Mouse (Mus musculus): ENCODE measurements around the gene Rhog.
"Not testable (repeated sequence)": the region's sequence is repeated elsewhere in the genome, so short reads cannot be mapped to it uniquely, and the experiment has no call there.

The Rhog gene

GRCm38 (mm10) chr7:102255954-102256353, at the start of gene Rhog:
Gene Rhog (minus strand): TSS chr7:102256054.
- DNase-seq = no peak

GRCm38 (mm10) chr7:102305596-102305995, 49.7 kb upstream of the Rhog start:
- DNase-seq = no peak

GRCm38 (mm10) chr7:102302471-102302870, 46.6 kb upstream of the Rhog start:
- DNase-seq = no peak

GRCm38 (mm10) chr7:102300761-102301160, 44.9 kb upstream of the Rhog start:
- no peak for DNase-seq

GRCm38 (mm10) chr7:102293234-102293633, 37.4 kb upstream of the Rhog start:
- DNase-seq = peak; percentile 84

- peak; percentile 13 for DNase-seq
These were observed 36.4 kb upstream of the Rhog start for GRCm38 (mm10) chr7:102292228-102292627.

GRCm38 (mm10) chr7:102289466-102289865, 33.6 kb upstream of the Rhog start:
- no peak for DNase-seq

GRCm38 (mm10) chr7:102282261-102282660, 26.4 kb upstream of the Rhog start:
- DNase-seq = no peak

- no peak for DNase-seq
These were observed 25.5 kb upstream of the Rhog start for GRCm38 (mm10) chr7:102281403-102281802.

GRCm38 (mm10) chr7:102272422-102272948, 16.6 kb upstream of the Rhog start:
- DNase-seq = no peak

GRCm38 (mm10) chr7:102268395-102268748, 12.5 kb upstream of the Rhog start:
- DNase-seq = no peak

- DNase-seq = no peak
These were observed 11.9 kb upstream of the Rhog start, which contains the start of gene Stim1 for GRCm38 (mm10) chr7:102267601-102268394. Gene Stim1 (plus strand): TSS chr7:102267806.

- DNase-seq = peak; percentile 95
These were observed 11.3 kb upstream of the Rhog start for GRCm38 (mm10) chr7:102267113-102267579.

- DNase-seq = no peak
These were observed 10.7 kb upstream of the Rhog start for GRCm38 (mm10) chr7:102266401-102267042.

GRCm38 (mm10) chr7:102266021-102266400, 10.2 kb upstream of the Rhog start:
- not testable (repeated sequence) for DNase-seq

GRCm38 (mm10) chr7:102263020-102263419, 7.2 kb upstream of the Rhog start:
- no peak for DNase-seq

GRCm38 (mm10) chr7:102260518-102260917, 4.7 kb upstream of the Rhog start:
- DNase-seq = no peak

- DNase-seq = no peak
These were observed 4.0 kb upstream of the Rhog start for GRCm38 (mm10) chr7:102259716-102260479.

GRCm38 (mm10) chr7:102258753-102259152, 2.9 kb upstream of the Rhog start:
- no peak for DNase-seq

- peak; percentile 79 for DNase-seq
These were observed 2.3 kb upstream of the Rhog start for GRCm38 (mm10) chr7:102258189-102258588.

- no peak for DNase-seq
These were observed 782 bp upstream of the Rhog start for GRCm38 (mm10) chr7:102256636-102257035.

- no peak for DNase-seq
These were observed 2.2 kb downstream of the Rhog start for GRCm38 (mm10) chr7:102253631-102254030.

GRCm38 (mm10) chr7:102250631-102251214, 5.1 kb downstream of the Rhog start:
- peak; percentile 94 for DNase-seq

Data from kidney, adult 9 months (tissue).